Mouse (Mus musculus) thymus, adult 2 months (tissue): Measurements from ENCODE around the gene Kcnh3.

Source experiments
- CTCF ChIP-seq: fragments of 200-500 bp; IDR thresholded peaks from 2 replicates; pipeline ENCODE4 v1.5.1; 2012; ENCODE audit warnings: mild to moderate bottlenecking, control low read depth, low read length, moderate library complexity, borderline replicate concordance; ENCODE audit not compliant: control insufficient read depth, poor library complexity, insufficient read depth; ENCODE audit errors: extremely low read depth
- POLR2A ChIP-seq: fragments of 200-500 bp; IDR thresholded peaks from 2 replicates; pipeline ENCODE4 v1.6.1; 2012; ENCODE audit warnings: mild to moderate bottlenecking, low read length, control low read depth, moderate library complexity; ENCODE audit not compliant: control insufficient read depth, poor library complexity, insufficient read depth; ENCODE audit errors: extremely low read depth

GRCm38 (mm10) chr15:99254477-99255005 lies 29.9 kb downstream of the Kcnh3 start:
- TF ChIP-seq CTCF (no peak), POLR2A (no peak)
